Mouse (Mus musculus) G1E (cell line): ENCODE measurements around the gene Mllt10. TPM values are rescaled to one million over a fixed set of nuclear protein-coding genes. Genes with fewer than 3 reads are reported as not detected.

ENCODE experiments used
- ATAC-seq: 2 replicates; pipeline ENCODE4 v1.8.0; 2016; ENCODE audit warnings: mild to moderate bottlenecking; ENCODE audit not compliant: insufficient number of reproducible peaks, poor library complexity, low FRiP score, severe bottlenecking; ENCODE audit errors: extremely low read depth
- DNase-seq: peaks from one replicate; pipeline ENCODE4 v3.0.0; 2012; ENCODE audit warnings: low spot score
- H3K27me3 ChIP-seq: 2 replicates; pipeline ENCODE4 v1.6.1; 2012; ENCODE audit warnings: mild to moderate bottlenecking, low read length, inconsistent platforms; ENCODE audit not compliant: insufficient read depth
- H3K36me3 ChIP-seq: replicated peaks from 2 replicates; pipeline ENCODE3; 2012; ENCODE audit warnings: mild to moderate bottlenecking, inconsistent platforms
- H3K4me1 ChIP-seq: 2 replicates; pipeline ENCODE4 v1.6.1; 2012; ENCODE audit warnings: low read depth, low read length, inconsistent platforms, mixed read lengths; ENCODE audit not compliant: insufficient read depth
- H3K4me3 ChIP-seq: 2 replicates; pipeline ENCODE4 v1.5.1; 2012; ENCODE audit warnings: low read depth, mild to moderate bottlenecking, inconsistent platforms, low read length, moderate library complexity, mixed read lengths
- H3K9me3 ChIP-seq: replicated peaks from 2 replicates; pipeline ENCODE4 v1.6.1; 2012; ENCODE audit warnings: inconsistent platforms
- CTCF ChIP-seq: IDR thresholded peaks from 2 replicates; pipeline ENCODE4 v1.5.1; 2012; ENCODE audit warnings: low read depth, low read length, inconsistent platforms, mixed read lengths
- GATA1 ChIP-seq: IDR thresholded peaks from 2 replicates; pipeline ENCODE4 v1.6.1; 2012; ENCODE audit warnings: borderline replicate concordance, low read length, inconsistent platforms, mixed read lengths
- GATA2 ChIP-seq: IDR thresholded peaks from 2 replicates; pipeline ENCODE4 v1.6.1; 2012; ENCODE audit warnings: low read depth, low read length, inconsistent platforms, borderline replicate concordance
- POLR2AphosphoS5 ChIP-seq: IDR thresholded peaks from 2 replicates; pipeline ENCODE4 v1.6.1; 2012; ENCODE audit warnings: low read depth, low read length, inconsistent platforms; ENCODE audit not compliant: insufficient replicate concordance
- TAL1 ChIP-seq: conservative IDR thresholded peaks from 2 replicates; pipeline ENCODE4 v1.6.1; 2012; ENCODE audit warnings: low read depth, low read length, inconsistent platforms, mixed read lengths
- polyA plus RNA-seq: library from polyadenylated mRNA; stranded (reverse); fragments of >175 nt; gene quantifications from 2 replicates; pipeline ENCODE4 v1.2.3, GENCODE M21; 2012
- total RNA-seq, 2 experiments: library from RNA; stranded (forward) in 1 of 2; stranded (reverse) in 1 of 2; fragments of 200-1000 nt in 1 of 2; fragments of >200 nt in 1 of 2; fragmentation: Nextera tagmentation in 1 of 2; gene quantifications; 2 replicates each; pipeline ENCODE4 v1.2.3; 2014 to 2017

Mllt10 gene
- total and polyA plus RNA-seq, 3 experiments: 20.8 to 141 (median 73.6) TPM

GRCm38 (mm10) chr2:18228486-18229062, 173.5 kb downstream of the Mllt10 start:
- Histone ChIP-seq H3K36me3 (peaks cover 21% of the 10 kb centered on the region), H3K9me3 (no peaks in the 10 kb centered on the region), H3K4me3 (no peak overlapping the region), H3K4me1 (no peaks in the 10 kb centered on the region), H3K27me3 (no peaks in the 10 kb centered on the region)
- TF ChIP-seq TAL1 (no peak), GATA2 (no peak), POLR2AphosphoS5 (no peak), GATA1 (no peak), CTCF (no peak)
- no peak for DNase-seq
- ATAC-seq: no peak

- Histone ChIP-seq H3K4me1 (no peaks in the 10 kb centered on the region), H3K27me3 (no peaks in the 10 kb centered on the region), H3K36me3 (peaks cover 21% of the 10 kb centered on the region), H3K4me3 (no peak overlapping the region), H3K9me3 (no peaks in the 10 kb centered on the region)
- TF ChIP-seq CTCF (no peak), POLR2AphosphoS5 (no peak), GATA1 (no peak), GATA2 (no peak), TAL1 (no peak)
- DNase-seq (no peak), ATAC-seq (no peak)
Observed at GRCm38 (mm10) chr2:18229279-18229678, 174.2 kb downstream of the Mllt10 start.

- peaks cover 23% of the 10 kb centered on the region for H3K36me3 ChIP-seq
- H3K27me3 ChIP-seq: no peaks in the 10 kb centered on the region
- DNase-seq (no peak), ATAC-seq (no peak)
- no peaks in the 10 kb centered on the region for H3K9me3 ChIP-seq
- H3K4me3 ChIP-seq: no peak overlapping the region
- no peak for TF ChIP-seq GATA2
- TF ChIP-seq GATA1: no peak
- no peak for TF ChIP-seq POLR2AphosphoS5
- no peak for TF ChIP-seq CTCF
- TF ChIP-seq TAL1: no peak
- no peaks in the 10 kb centered on the region; the same call in 1 of the 2 replicates for H3K4me1 ChIP-seq
Observed at GRCm38 (mm10) chr2:18231143-18231542, 176.1 kb downstream of the Mllt10 start.

- H3K36me3 ChIP-seq: peaks cover 23% of the 10 kb centered on the region
- TF ChIP-seq GATA2 (no peak), GATA1 (no peak), TAL1 (no peak), CTCF (no peak), POLR2AphosphoS5 (no peak)
- ATAC-seq (no peak), DNase-seq (no peak)
- no peak overlapping the region for H3K4me3 ChIP-seq
- no peaks in the 10 kb centered on the region; the same call in 1 of the 2 replicates for H3K4me1 ChIP-seq
- no peaks in the 10 kb centered on the region for H3K9me3 ChIP-seq
- no peaks in the 10 kb centered on the region for H3K27me3 ChIP-seq
Observed at GRCm38 (mm10) chr2:18232883-18233567, 178.0 kb downstream of the Mllt10 start.

- DNase-seq: no peak
- TF ChIP-seq POLR2AphosphoS5 (no peak), GATA2 (no peak), GATA1 (no peak), TAL1 (no peak), CTCF (no peak)
Observed at GRCm38 (mm10) chr2:18235524-18235923, 180.5 kb downstream of the Mllt10 start.

GRCm38 (mm10) chr2:18249224-18249623, 194.2 kb downstream of the Mllt10 start:
- peaks cover 15% of the 10 kb centered on the region for H3K36me3 ChIP-seq
- no peak for ATAC-seq
- DNase-seq: no peak
- no peaks in the 10 kb centered on the region for H3K4me1 ChIP-seq
- H3K9me3 ChIP-seq: no peaks in the 10 kb centered on the region
- no peak overlapping the region for H3K4me3 ChIP-seq
- no peaks in the 10 kb centered on the region for H3K27me3 ChIP-seq
- TF ChIP-seq TAL1 (no peak), POLR2AphosphoS5 (no peak), GATA2 (no peak), GATA1 (no peak), CTCF (no peak)

More at GRCm38 (mm10) chr2:18235524-18235923, 180.5 kb downstream of the Mllt10 start:
- ATAC-seq: no peak
- no peaks in the 10 kb centered on the region; the same call in 1 of the 2 replicates for H3K4me1 ChIP-seq
- H3K9me3 ChIP-seq: no peaks in the 10 kb centered on the region
- H3K4me3 ChIP-seq: no peak overlapping the region
- H3K36me3 ChIP-seq: peaks cover 10% of the 10 kb centered on the region
- no peaks in the 10 kb centered on the region for H3K27me3 ChIP-seq

Other genes with a start within 250 kb of the Mllt10 start
- not detected in 2 replicates for gene H2al2a, start 58.3 kb upstream of the Mllt10 start, total RNA-seq (2014; fragmentation: Nextera tagmentation)
- gene H2al2a, start 58.3 kb upstream of the Mllt10 start, total RNA-seq (2017): not detected in 2 replicates
- not detected in 2 replicates for gene H2al2a, start 58.3 kb upstream of the Mllt10 start, polyA plus RNA-seq
- gene A930004D18Rik, start 17.5 kb upstream of the Mllt10 start, total RNA-seq (2014; fragmentation: Nextera tagmentation): 0.30 and 0.87 TPM in 2 replicates
- gene A930004D18Rik, start 17.5 kb upstream of the Mllt10 start, total RNA-seq (2017): 1.5 and 2.1 TPM in 2 replicates
- 0.55 and 0.65 TPM in 2 replicates for gene A930004D18Rik, start 17.5 kb upstream of the Mllt10 start, polyA plus RNA-seq
- gene Skida1, start 6.2 kb upstream of the Mllt10 start, total RNA-seq (2014; fragmentation: Nextera tagmentation): 1.3 and 33.3 TPM in 2 replicates
- 1.8 and 2.0 TPM in 2 replicates for gene Skida1, start 6.2 kb upstream of the Mllt10 start, total RNA-seq (2017)
- gene Skida1, start 6.2 kb upstream of the Mllt10 start, polyA plus RNA-seq: 0.20 TPM in 2 replicates